Mouse (Mus musculus): Measurements from ENCODE around the gene Mrps6.

Gene Mrps6

GRCm38 (mm10) chr16:92127666-92128065 lies 69.6 kb downstream of the Mrps6 start:
- no peak for DNase-seq

- DNase-seq = no peak
Measured at GRCm38 (mm10) chr16:92129843-92130242, 71.8 kb downstream of the Mrps6 start.

GRCm38 (mm10) chr16:92132511-92132910 lies 74.4 kb downstream of the Mrps6 start:
- DNase-seq = no peak

GRCm38 (mm10) chr16:92134148-92134764 lies 76.2 kb downstream of the Mrps6 start:
- no peak for DNase-seq

GRCm38 (mm10) chr16:92136275-92136674 lies 78.2 kb downstream of the Mrps6 start:
- DNase-seq = no peak

GRCm38 (mm10) chr16:92139386-92140261 lies 81.6 kb downstream of the Mrps6 start:
- DNase-seq = no peak

- no peak for DNase-seq
Measured at GRCm38 (mm10) chr16:92140328-92140727, 82.3 kb downstream of the Mrps6 start.

GRCm38 (mm10) chr16:92141021-92141420 lies 83.0 kb downstream of the Mrps6 start:
- DNase-seq = no peak

GRCm38 (mm10) chr16:92142426-92143012 lies 84.4 kb downstream of the Mrps6 start:
- no peak for DNase-seq

- peak; percentile 24 to 27 for DNase-seq
Measured at GRCm38 (mm10) chr16:92147631-92148366, 89.7 kb downstream of the Mrps6 start.

GRCm38 (mm10) chr16:92148367-92148728 lies 90.3 kb downstream of the Mrps6 start:
- no peak for DNase-seq

- DNase-seq = no peak
Measured at GRCm38 (mm10) chr16:92150975-92151374, 92.9 kb downstream of the Mrps6 start.

- DNase-seq = peak; percentile 54 to 65
Measured at GRCm38 (mm10) chr16:92158021-92158455, 100.0 kb downstream of the Mrps6 start.

- peak; percentile 81 to 89 for DNase-seq
Measured at GRCm38 (mm10) chr16:92158461-92159091, 100.5 kb downstream of the Mrps6 start.

- peak in 1 of 2 experiments; percentile 32 for DNase-seq
Measured at GRCm38 (mm10) chr16:92159114-92159513, 101.0 kb downstream of the Mrps6 start.
